31 mouse cellular contexts compared by ENCODE assay signal in genomic region chr9:122287526-122287925, GRCm38 (mm10).
"Had no signal": no experiment of that assay in that cellular context is flagged by ENCODE, and none has a peak within 500 bp of the region (broad histone marks: within the 10 kb centered on the region; RNA-seq: fewer than 3 reads in every experiment).

No protein-coding gene starts in this region.

- ATAC-seq: hindbrain, embryonic 16.5 days; hindbrain, postnatal 0 days; inflammation-experienced regulatory T-cells, adult 6 months had no signal

- H3K4me2 ChIP-seq: heart, embryonic 11.5 days; heart, embryonic 12.5 days; heart, embryonic 13.5 days; heart, embryonic 15.5 days; hindbrain, embryonic 13.5 days; hindbrain, embryonic 14.5 days; hindbrain, embryonic 15.5 days; kidney, embryonic 15.5 days had no signal

- H3K27me3 ChIP-seq: heart, embryonic 12.5 days; heart, embryonic 13.5 days; heart, embryonic 15.5 days; hindbrain, embryonic 13.5 days; hindbrain, embryonic 15.5 days; kidney, embryonic 15.5 days had no signal

- H3K36me3 ChIP-seq: heart, embryonic 10.5 days; heart, embryonic 12.5 days; heart, embryonic 13.5 days; heart, embryonic 15.5 days; hindbrain, embryonic 10.5 days; hindbrain, embryonic 13.5 days; hindbrain, embryonic 15.5 days; kidney, embryonic 15.5 days had no signal

- H3K9me3 ChIP-seq: heart, embryonic 10.5 days; heart, embryonic 12.5 days; heart, embryonic 13.5 days; heart, embryonic 15.5 days; hindbrain, embryonic 10.5 days; hindbrain, embryonic 13.5 days; hindbrain, embryonic 15.5 days; kidney, embryonic 15.5 days had no signal

- H3K9ac ChIP-seq: heart, embryonic 12.5 days; heart, embryonic 13.5 days; heart, embryonic 15.5 days; hindbrain, embryonic 13.5 days; hindbrain, embryonic 14.5 days; hindbrain, embryonic 15.5 days; kidney, embryonic 15.5 days had no signal

- H3K27ac ChIP-seq: heart, embryonic 10.5 days; heart, embryonic 13.5 days; heart, embryonic 15.5 days; hindbrain, embryonic 10.5 days; hindbrain, embryonic 13.5 days; hindbrain, embryonic 14.5 days; hindbrain, embryonic 15.5 days; hindbrain, postnatal 0 days; kidney, embryonic 15.5 days; kidney, postnatal 0 days; layer of hippocampus, adult 2 months; left cerebral cortex, adult 2 months had no signal

- H3K4me3 ChIP-seq: heart, embryonic 10.5 days; heart, embryonic 12.5 days; heart, embryonic 13.5 days; heart, embryonic 15.5 days; hindbrain, embryonic 10.5 days; hindbrain, embryonic 13.5 days; hindbrain, embryonic 15.5 days; kidney, embryonic 15.5 days; layer of hippocampus, adult 2 months; left cerebral cortex, adult 2 months had no signal

- DNase-seq: heart, postnatal 10 days; heart, postnatal 14 days; heart, postnatal 4 days; kidney, adult 11 months; kidney, adult 18-20 months; kidney, adult 2 months; kidney, adult 8-10 months; kidney, adult 9 months; kidney, postnatal 10 days; kidney, postnatal 14 days; kidney, postnatal 25 days; kidney, postnatal 36 days; kidney, postnatal 4 days; layer of hippocampus, adult 9-11 months; layer of hippocampus, postnatal 36 days had no signal
